Mouse (Mus musculus) cerebellum, adult 2 months (tissue): ENCODE results near the gene Dhx58. TPM values are rescaled to one million over a fixed set of nuclear protein-coding genes. Genes with fewer than 3 reads are reported as not detected.
A peak's percentile ranks its signal among the peaks of the same experiment; 100 is the strongest.

Experiments used
- DNase-seq, 2 experiments: peaks; one replicate each; pipeline ENCODE4 v3.0.0; 2021
- H3K27ac ChIP-seq: fragments of 200-500 bp; 2 replicates; pipeline ENCODE4 v1.5.1; 2012; ENCODE audit warnings: low read length, control low read depth, inconsistent platforms; ENCODE audit not compliant: insufficient read depth
- H3K27me3 ChIP-seq: fragments of 200-500 bp; 2 replicates; pipeline ENCODE4 v1.6.1; 2012; ENCODE audit warnings: inconsistent platforms, mild to moderate bottlenecking, low read length, moderate library complexity; ENCODE audit not compliant: control insufficient read depth, insufficient read depth
- H3K4me1 ChIP-seq: fragments of 200-500 bp; 2 replicates; pipeline ENCODE4 v1.6.1; 2011; ENCODE audit warnings: low read length; ENCODE audit not compliant: control insufficient read depth, insufficient read depth
- H3K4me3 ChIP-seq: fragments of 200-500 bp; replicated peaks from 2 replicates; pipeline ENCODE3; 2011; ENCODE audit warnings: mild to moderate bottlenecking, low read depth, low read length, control low read depth; ENCODE audit not compliant: insufficient read depth
- CTCF ChIP-seq: fragments of 200-500 bp; IDR thresholded peaks from 2 replicates; pipeline ENCODE4 v1.5.1; 2011; ENCODE audit warnings: low read depth, mild to moderate bottlenecking, control low read depth, low read length, moderate library complexity, borderline replicate concordance; ENCODE audit not compliant: insufficient read depth
- POLR2A ChIP-seq: fragments of 200-500 bp; IDR thresholded peaks from 2 replicates; pipeline ENCODE4 v1.6.1; 2011; ENCODE audit warnings: low read length, control low read depth, borderline replicate concordance; ENCODE audit not compliant: insufficient read depth
- WGBS: fragments of 180-500 bp; shearing (Covaris S2); methylation state at CpG from one replicate; pipeline ENCODE4 v1.1.7; 2018; 5-methylcytosine and 5-hydroxymethylcytosine counted together
- polyA plus RNA-seq: library from polyadenylated mRNA; depleted of rRNA; stranded (reverse); fragments of >200 nt; gene quantifications from 2 replicates; pipeline ENCODE4 v1.2.3, GENCODE M21; 2012; rRNA removed

The Dhx58 gene
- polyA plus RNA-seq = 3.6 and 5.1 TPM in 2 replicates

DNA sequence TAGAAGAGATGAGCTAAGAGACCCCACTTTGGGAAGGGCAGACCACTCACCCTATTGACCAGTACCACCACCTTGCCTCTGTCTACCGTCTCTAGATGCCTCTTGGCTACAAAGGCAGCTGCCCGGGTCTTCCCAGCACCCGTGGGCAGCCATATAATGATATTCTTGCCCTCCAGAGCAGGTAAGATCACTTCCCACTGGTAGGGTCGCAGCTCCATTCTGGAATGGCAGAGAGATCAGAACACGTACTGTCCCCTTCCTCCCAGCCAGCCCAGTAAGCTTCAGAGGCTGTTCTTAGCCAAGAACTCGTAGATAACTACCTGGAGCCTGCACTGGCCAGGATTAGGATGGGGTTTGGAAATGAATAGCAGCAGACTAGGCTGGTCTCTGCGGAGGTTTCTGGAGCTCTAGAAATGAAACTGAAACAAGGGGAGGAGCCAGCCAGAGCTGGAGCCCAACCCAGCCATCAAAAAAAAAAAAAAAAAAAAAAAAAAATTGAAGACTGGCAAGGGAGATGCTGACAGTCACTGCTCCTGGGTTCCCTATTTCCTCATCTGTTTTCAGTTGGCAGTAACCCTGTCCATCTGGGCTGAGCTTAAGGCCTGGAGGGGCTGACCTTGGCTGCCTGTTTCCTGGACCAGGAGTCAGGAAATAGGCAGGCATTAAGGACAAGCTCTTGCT, at the start of gene Dhx58:
Dhx58 (minus strand) TSS at position 421 of the 681 bp plus-strand sequence.
- Histone ChIP-seq H3K27me3 (no peaks in the 10 kb centered on the region), H3K4me1 (no peaks in the 10 kb centered on the region), H3K4me3 (no peak within 1 kb of the TSS), H3K27ac (no peak within 1 kb of the TSS)
- no peak for TF ChIP-seq POLR2A
- no peak for TF ChIP-seq CTCF
- WGBS = 52% methylated on average over 7 of the region's 7 CpGs
- DNase-seq = no peak

DNA sequence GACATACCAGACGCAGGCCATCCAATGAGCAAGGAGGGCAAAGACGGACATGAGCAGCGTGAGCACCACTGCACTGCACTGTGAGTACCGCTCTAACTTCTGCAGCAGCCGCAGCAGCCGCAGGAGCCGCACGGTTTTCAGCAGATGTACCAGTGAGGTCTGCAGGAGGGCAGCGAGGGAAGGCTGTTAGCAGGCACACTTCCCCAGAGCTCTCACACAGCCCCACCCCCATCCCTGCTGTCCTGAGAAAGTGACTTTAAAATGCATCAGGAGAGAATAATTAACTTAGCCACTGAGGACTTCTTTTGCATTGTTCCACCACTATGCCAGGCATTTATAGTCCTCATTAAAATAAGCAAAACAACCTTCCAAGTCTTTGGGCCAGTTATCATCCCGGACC, 48.2 kb upstream of the Dhx58 start:
- no peaks in the 10 kb centered on the region for H3K27me3 ChIP-seq
- no peak for DNase-seq
- H3K27ac ChIP-seq = no peak overlapping the region
- 50% methylated on average over 10 of the region's 10 CpGs for WGBS
- TF ChIP-seq CTCF (no peak), POLR2A (no peak)
- no peaks in the 10 kb centered on the region for H3K4me1 ChIP-seq
- no peak overlapping the region for H3K4me3 ChIP-seq

DNA sequence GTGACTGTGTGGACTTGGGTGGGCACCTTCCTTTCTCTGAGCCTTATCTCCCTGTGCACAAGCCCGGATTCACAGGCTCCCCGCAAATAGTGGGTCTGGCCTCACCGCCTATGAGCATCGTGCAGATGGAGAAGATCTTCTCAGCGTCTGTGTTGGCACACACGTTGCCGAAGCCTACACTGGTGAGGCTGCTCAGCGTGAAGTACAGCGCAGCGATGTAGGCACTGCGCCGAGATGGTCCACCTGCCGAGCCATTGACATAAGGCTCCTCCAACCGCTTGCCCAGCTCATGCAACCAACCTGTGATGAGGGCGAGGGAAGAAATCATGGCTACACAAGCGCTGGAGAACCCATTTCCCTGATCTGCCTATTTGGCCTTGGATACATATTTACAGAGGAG, 46.1 kb upstream of the Dhx58 start:
- H3K4me3 ChIP-seq = no peak overlapping the region
- H3K27ac ChIP-seq = no peak overlapping the region
- DNase-seq = no peak
- H3K27me3 ChIP-seq = no peaks in the 10 kb centered on the region
- TF ChIP-seq POLR2A (no peak), CTCF (no peak)
- 90% methylated on average over 16 of the region's 16 CpGs for WGBS
- peaks cover 2% of the 10 kb centered on the region; the same call in 1 of the 2 replicates for H3K4me1 ChIP-seq

DNA sequence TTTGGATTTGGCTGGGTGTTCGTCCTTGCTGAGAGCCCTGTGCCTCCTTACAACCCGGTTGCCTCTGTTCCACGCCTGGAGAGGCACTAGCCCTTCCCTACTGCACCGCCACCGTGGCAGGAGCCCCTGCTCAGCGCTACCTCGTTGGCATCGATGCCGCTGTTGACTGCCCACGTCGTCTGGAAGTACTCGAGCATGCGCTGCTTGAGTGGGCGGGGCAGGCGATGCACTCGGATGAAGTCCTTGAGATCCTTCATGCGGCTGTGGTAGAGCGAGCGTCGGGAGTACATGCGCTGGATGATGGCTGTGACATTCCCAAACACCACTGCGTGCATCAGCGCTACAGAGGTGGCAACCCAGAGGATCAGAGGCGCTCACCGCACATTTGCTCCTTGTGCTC, 45.4 kb upstream of the Dhx58 start:
- no peak for DNase-seq
- 35% methylated on average over 25 of the region's 25 CpGs for WGBS

DNA sequence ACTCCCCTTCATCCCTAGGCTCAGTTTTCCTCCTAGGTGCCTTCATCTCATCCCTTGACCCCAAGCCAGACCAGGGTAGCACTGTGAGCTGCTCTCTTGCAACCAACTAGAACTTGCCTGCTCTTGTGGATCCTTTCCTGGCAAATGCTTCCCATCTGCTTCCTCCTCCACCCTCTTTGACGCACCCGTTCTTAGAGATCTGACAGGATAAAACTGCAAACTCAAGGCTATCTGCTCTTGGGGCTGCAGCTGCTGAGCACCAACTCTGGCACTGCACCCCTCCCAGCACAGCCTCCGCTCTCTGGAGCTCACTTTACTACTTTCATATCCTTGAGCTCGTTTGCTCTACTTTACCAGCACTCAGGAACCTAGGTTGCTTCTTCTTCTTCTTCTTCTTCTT, 44.5 kb upstream of the Dhx58 start:
- Histone ChIP-seq H3K27me3 (no peaks in the 10 kb centered on the region), H3K27ac (no peak overlapping the region), H3K4me1 (peaks cover 2% of the 10 kb centered on the region; the same call in 1 of the 2 replicates), H3K4me3 (no peak overlapping the region)
- no peak for DNase-seq
- 83% methylated on average over 4 of the region's 4 CpGs for WGBS
- no peak for TF ChIP-seq POLR2A
- TF ChIP-seq CTCF = no peak

More for the DNA sequence above, 45.4 kb upstream of the Dhx58 start:
- Histone ChIP-seq H3K4me1 (peaks cover 2% of the 10 kb centered on the region; the same call in 1 of the 2 replicates), H3K4me3 (no peak overlapping the region), H3K27ac (no peak overlapping the region), H3K27me3 (no peaks in the 10 kb centered on the region)
- TF ChIP-seq POLR2A (no peak), CTCF (no peak)

DNA sequence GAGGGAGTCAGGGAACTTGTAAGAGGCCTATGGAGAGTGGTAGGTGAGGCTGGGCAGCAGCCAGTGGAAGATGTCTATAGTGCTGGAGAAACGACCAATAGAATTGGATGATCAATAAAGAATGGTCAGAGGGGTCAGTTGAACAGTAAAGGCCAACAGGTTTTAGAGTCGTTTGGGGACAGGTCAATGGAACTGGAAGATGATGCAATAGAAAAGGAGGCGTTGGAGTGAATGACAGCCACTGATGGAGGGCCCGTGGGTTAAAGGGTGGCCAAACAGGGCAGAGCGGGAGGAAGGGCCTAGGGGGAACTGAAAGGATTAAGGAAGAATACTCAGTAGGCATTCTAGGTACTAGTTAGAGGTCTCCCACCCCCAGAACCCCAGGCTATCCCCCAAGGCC, 43.0 kb upstream of the Dhx58 start:
- no peak overlapping the region for H3K4me3 ChIP-seq
- TF ChIP-seq CTCF (no peak), POLR2A (no peak)
- no peaks in the 10 kb centered on the region for H3K27me3 ChIP-seq
- WGBS = 80% methylated on average over 5 of the region's 5 CpGs
- no peak for DNase-seq
- H3K4me1 ChIP-seq = peaks cover 2% of the 10 kb centered on the region; the same call in 1 of the 2 replicates
- H3K27ac ChIP-seq = no peak overlapping the region

DNA sequence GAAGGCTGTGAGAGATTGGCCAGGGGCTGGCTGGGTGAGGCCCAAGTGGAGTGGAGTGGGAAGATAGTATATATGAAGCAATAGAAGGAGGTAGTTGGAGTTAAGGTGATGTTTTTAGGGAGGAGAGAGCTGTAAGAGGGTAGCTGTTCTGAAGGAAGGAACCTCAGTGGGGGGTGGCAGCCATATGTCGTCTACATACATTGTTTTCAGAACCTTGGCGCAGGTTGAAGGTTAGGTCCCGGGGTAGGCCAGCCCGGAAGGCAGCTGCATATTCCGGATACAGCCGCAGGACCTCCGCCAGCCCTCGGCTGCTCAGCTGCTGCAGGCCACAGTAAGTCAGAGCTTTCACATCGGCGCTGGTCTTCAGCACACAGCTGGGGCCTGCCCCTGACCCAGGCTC, 42.5 kb upstream of the Dhx58 start:
- no peaks in the 10 kb centered on the region for H3K27me3 ChIP-seq

DNA sequence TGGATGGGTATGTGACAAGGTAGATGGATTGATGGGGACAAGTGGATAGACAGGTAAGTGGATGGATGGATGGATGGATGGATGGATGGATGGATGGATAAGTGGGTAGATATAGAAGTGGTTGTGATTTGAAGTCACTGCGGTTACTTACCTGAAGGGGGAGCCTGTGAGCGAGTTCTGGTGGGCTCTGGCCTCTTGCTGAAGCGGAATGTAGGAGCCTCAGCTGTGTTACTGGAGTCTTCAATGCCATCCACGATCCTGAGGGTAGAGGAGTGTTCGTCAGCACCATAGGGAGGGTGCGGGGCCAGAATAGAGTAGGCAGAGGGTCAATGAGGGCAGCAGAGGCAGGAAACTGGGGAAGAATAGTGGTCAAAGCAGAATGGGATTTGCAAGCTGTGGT, 41.0 kb upstream of the Dhx58 start:
- H3K27ac ChIP-seq = 0 out of 2 replicates have a peak overlapping the region, but pooled peaks have one; percentile 17
- peak; percentile 52 to 57 for DNase-seq
- no peaks in the 10 kb centered on the region for H3K27me3 ChIP-seq
- peaks cover 2% of the 10 kb centered on the region; the same call in 1 of the 2 replicates for H3K4me1 ChIP-seq
- WGBS = 16% methylated on average over 6 of the region's 6 CpGs
- peak; percentile 64 for TF ChIP-seq CTCF
- no peak for TF ChIP-seq POLR2A
- no peak overlapping the region for H3K4me3 ChIP-seq

More for the DNA sequence above, 42.5 kb upstream of the Dhx58 start:
- Histone ChIP-seq H3K4me1 (peaks cover 2% of the 10 kb centered on the region; the same call in 1 of the 2 replicates), H3K4me3 (no peak overlapping the region), H3K27ac (no peak overlapping the region)
- 57% methylated on average over 10 of the region's 10 CpGs for WGBS
- no peak for DNase-seq
- no peak for TF ChIP-seq CTCF
- no peak for TF ChIP-seq POLR2A
